Mouse (Mus musculus) heart, embryonic 13.5 days (tissue): ENCODE measurements around the gene Tkt. TPM values are rescaled to one million over a fixed set of nuclear protein-coding genes. Genes with fewer than 3 reads are reported as not detected.

Experiments used
- ATAC-seq: fragments of 200-750 bp; cut with Nextera tagmentation; 2 replicates; pipeline ENCODE4 v1.8.0; 2017; ENCODE audit warnings: moderate TSS enrichment; ENCODE audit not compliant: insufficient number of reproducible peaks, low FRiP score, low TSS enrichment; ENCODE audit errors: extremely low read depth
- H3K27ac ChIP-seq: fragments of 300-500 bp; sonication (generic); replicated peaks from 2 replicates; pipeline ENCODE4 v1.5.1; 2015; ENCODE audit warnings: moderate library complexity, mild to moderate bottlenecking, inconsistent platforms
- H3K27me3 ChIP-seq: fragments of 300-500 bp; sonication (generic); replicated peaks from 2 replicates; pipeline ENCODE4 v1.6.1; 2015; ENCODE audit warnings: mild to moderate bottlenecking, inconsistent platforms
- H3K36me3 ChIP-seq: fragments of 300-500 bp; sonication (generic); 2 replicates; pipeline ENCODE4 v1.6.1; 2015; ENCODE audit warnings: mild to moderate bottlenecking, inconsistent platforms
- H3K4me1 ChIP-seq: fragments of 300-500 bp; sonication (generic); 2 replicates; pipeline ENCODE4 v1.6.1; 2015; ENCODE audit warnings: inconsistent platforms
- H3K4me2 ChIP-seq: fragments of 300-500 bp; sonication (generic); 2 replicates; pipeline ENCODE4 v1.6.1; 2015; ENCODE audit warnings: inconsistent platforms, mild to moderate bottlenecking, moderate library complexity
- H3K4me3 ChIP-seq: fragments of 300-500 bp; sonication (generic); 2 replicates; pipeline ENCODE4 v1.5.1; 2015; ENCODE audit warnings: moderate library complexity, mild to moderate bottlenecking, inconsistent platforms
- H3K9ac ChIP-seq: fragments of 300-500 bp; sonication (generic); 2 replicates; pipeline ENCODE4 v1.6.1; 2015; ENCODE audit warnings: inconsistent platforms, mild to moderate bottlenecking, moderate library complexity
- H3K9me3 ChIP-seq: fragments of 300-500 bp; sonication (generic); 2 replicates; pipeline ENCODE4 v1.6.1; 2016; ENCODE audit warnings: inconsistent platforms
- whole genome bisulfite sequencing: fragments of 180-500 bp; shearing (Covaris S2); methylation state at CpG from one replicate; pipeline ENCODE4 v1.1.7; 2015; ENCODE audit warnings: mixed read lengths; 5-methylcytosine and 5-hydroxymethylcytosine counted together
- microRNA-seq: library from miRNA; unstranded; fragments of <30 nt; microRNA quantifications from one replicate; pipeline ENCODE4, GENCODE M21; 2016
- polyA plus RNA-seq: library from polyadenylated mRNA; unstranded; fragments of >200 nt; fragmentation: Nextera tagmentation; extraction: Ambion mirVana; gene quantifications from 2 replicates; pipeline ENCODE4 v1.2.1, GENCODE M21; 2015

Gene Tkt
- polyA plus RNA-seq, 1 experiment from 2014 or later = 96.6 TPM

GRCm38 (mm10) chr14:30622556-30622955 is 74.4 kb downstream of the Tkt start:
- Histone ChIP-seq H3K4me1 (peaks cover 38% of the 10 kb centered on the region), H3K27me3 (no peaks in the 10 kb centered on the region), H3K9me3 (no peaks in the 10 kb centered on the region), H3K27ac (no peak overlapping the region), H3K36me3 (no peaks in the 10 kb centered on the region; the same call in 1 of the 2 replicates), H3K4me3 (no peak overlapping the region), H3K9ac (no peak overlapping the region), H3K4me2 (no peak overlapping the region)
- WGBS = 81% methylated on average over 8 of the region's 8 CpGs
- no peak for ATAC-seq

Small RNAs within 50 kb of the gene (microRNA-seq; reads per million reads assigned to microRNA genes)
- 2.7 reads per million, percentile 7 among the genes with 10 or more reads in this experiment for gene Mir3076

Other genes with a start within 250 kb of the Tkt start
- gene Dcp1a, start 68.8 kb upstream of the Tkt start, polyA plus RNA-seq = 16.1 and 17.2 TPM in 2 replicates
- 7.3 and 8.0 TPM in 2 replicates for gene Cacna1d, start 56.9 kb upstream of the Tkt start, polyA plus RNA-seq
- 36.7 and 40.9 TPM in 2 replicates for gene Prkcd, start 77.9 kb downstream of the Tkt start, polyA plus RNA-seq
- 9.1 and 10.3 TPM in 2 replicates for gene Rft1, start 106.0 kb downstream of the Tkt start, polyA plus RNA-seq
- gene Sfmbt1, start 166.5 kb downstream of the Tkt start, polyA plus RNA-seq = 7.8 and 11.0 TPM in 2 replicates